Mouse (Mus musculus) liver, adult 2 months (tissue): ENCODE results near the gene Plet1.

Source experiments
- CTCF ChIP-seq: fragments of 200-500 bp; IDR thresholded peaks from 2 replicates; pipeline ENCODE4 v1.5.1; 2011; ENCODE audit warnings: low read depth, low read length, control low read depth
- POLR2A ChIP-seq: fragments of 200-500 bp; IDR thresholded peaks from 2 replicates; pipeline ENCODE4 v1.6.1; 2011; ENCODE audit warnings: low read length, control low read depth; ENCODE audit not compliant: insufficient read depth; ENCODE audit errors: extremely low read depth

- TF ChIP-seq POLR2A: no peak
- TF ChIP-seq CTCF: no peak
Observed at GRCm38 (mm10) chr9:50496546-50496945, 2.2 kb downstream of the Plet1 start.
